Mouse (Mus musculus): ENCODE measurements around the gene Mre11a.

- TF ChIP-seq CTCF (IDR thresholded peaks at IDR 0.05) (no peak), EP300 (IDR thresholded peaks at IDR 0.05) (no peak)
Measured at GRCm38 (mm10) chr9:14858782-14859181, 74.3 kb downstream of the Mre11a start.

Measured in lung, postnatal 0 days (tissue).